ENCODE assay signal across 9 mouse cellular contexts in genomic region chr4:109550338-109551150, GRCm38 (mm10). TPM values are rescaled to one million over a fixed set of nuclear protein-coding genes. Genes with fewer than 3 reads are reported as not detected.
DNase-seq lines count a peak whose midpoint lies in the region; ATAC-seq and TF ChIP-seq lines count a peak whose summit lies in the region.
"Had no signal": no experiment of that assay in that cellular context is flagged by ENCODE, and none has a peak within 500 bp of the region (broad histone marks: within the 10 kb centered on the region; RNA-seq: fewer than 3 reads in every experiment).

No protein-coding gene starts in this region.

- peak overlapping the region; percentile 7; the same call in 1 of the 2 replicates for H3K4me3 ChIP-seq in embryonic facial prominence, embryonic 15.5 days (replicated peaks)
- H3K4me3 ChIP-seq in kidney, embryonic 16.5 days (ENCODE audit: low read length): peak overlapping the region; percentile 5; the same call in 1 of the 2 replicates
- peak overlapping the region; percentile 10; the same call in 1 of the 2 replicates for H3K4me3 ChIP-seq in lung, postnatal 0 days (ENCODE audit: low read depth, low read length)

- peak overlapping the region; percentile 38 for H3K4me2 ChIP-seq in embryonic facial prominence, embryonic 15.5 days (replicated peaks)
- H3K4me2 ChIP-seq in kidney, embryonic 16.5 days (replicated peaks; ENCODE audit: low read depth, low read length): peak overlapping the region; percentile 43
- H3K4me2 ChIP-seq in lung, postnatal 0 days (replicated peaks; ENCODE audit: low read depth, low read length): peak overlapping the region; percentile 48

- H3K4me1 ChIP-seq in embryonic facial prominence, embryonic 15.5 days: no peaks in the 10 kb centered on the region
- H3K4me1 ChIP-seq in kidney, embryonic 16.5 days (ENCODE audit: insufficient read depth, low read length): no peaks in the 10 kb centered on the region
- no peaks in the 10 kb centered on the region for H3K4me1 ChIP-seq in lung, postnatal 0 days (ENCODE audit: insufficient read depth, low read depth, low read length)

- WGBS in embryonic facial prominence, embryonic 15.5 days: 26% methylated on average over 11 of the region's 11 CpGs
- WGBS in kidney, embryonic 16.5 days: 10% methylated on average over 11 of the region's 11 CpGs
- WGBS in lung, postnatal 0 days: 10% methylated on average over 11 of the region's 11 CpGs

- H3K9me3 ChIP-seq in embryonic facial prominence, embryonic 15.5 days (replicated peaks): no peaks in the 10 kb centered on the region
- no peaks in the 10 kb centered on the region for H3K9me3 ChIP-seq in kidney, embryonic 16.5 days (ENCODE audit: low read length)
- H3K9me3 ChIP-seq in lung, postnatal 0 days (ENCODE audit: low read length): no peaks in the 10 kb centered on the region

- H3K27ac ChIP-seq in embryonic facial prominence, embryonic 15.5 days (replicated peaks): peak overlapping the region; percentile 58; the same call in 1 of the 2 replicates
- H3K27ac ChIP-seq in kidney, embryonic 16.5 days (ENCODE audit: low read length): no peak overlapping the region
- H3K27ac ChIP-seq in lung, postnatal 0 days (ENCODE audit: low read length): no peak overlapping the region

- H3K9ac ChIP-seq in embryonic facial prominence, embryonic 15.5 days: no peak overlapping the region
- H3K9ac ChIP-seq in kidney, embryonic 16.5 days (replicated peaks; ENCODE audit: low read length): no peak overlapping the region
- no peak overlapping the region for H3K9ac ChIP-seq in lung, postnatal 0 days (replicated peaks; ENCODE audit: low read depth)

- peak; percentile 3 to 9 for DNase-seq in left cerebral cortex, postnatal 25 days (ENCODE audit: low spot score in 2 of 2)
- DNase-seq in left cerebral cortex, adult 8-10 months (ENCODE audit: low spot score in 2 of 2): no peak
- DNase-seq in lung, postnatal 0 days (ENCODE audit: low spot score): peak; percentile 66
- no peak for DNase-seq in ovary, adult 18-20 months (ENCODE audit: low spot score)
- no peak for DNase-seq in thymus, postnatal 4 days
- no peak for DNase-seq in right cerebral cortex, postnatal 25 days

- intact Hi-C loops in left cerebral cortex, postnatal 25 days (cut with DNase I): no loop called here

- H3K27me3 ChIP-seq in embryonic facial prominence, embryonic 15.5 days: no peaks in the 10 kb centered on the region
- H3K27me3 ChIP-seq in kidney, embryonic 16.5 days (ENCODE audit: insufficient read depth, low read length): no peaks in the 10 kb centered on the region
- no peaks in the 10 kb centered on the region for H3K27me3 ChIP-seq in lung, postnatal 0 days (replicated peaks; ENCODE audit: insufficient read depth, low read length)

- TF ChIP-seq CTCF in lung, postnatal 0 days (IDR thresholded peaks at IDR 0.05): no peak

- TF ChIP-seq EP300 in lung, postnatal 0 days (IDR thresholded peaks at IDR 0.05): no peak

- ATAC-seq in embryonic facial prominence, embryonic 15.5 days (ENCODE audit: insufficient number of reproducible peaks, low FRiP score, low TSS enrichment, low read depth): no peak; the same call in 1 of the 2 replicates
- no peak; the same call in 1 of the 2 replicates for ATAC-seq in kidney, embryonic 16.5 days (ENCODE audit: low FRiP score, low TSS enrichment)
- peak; percentile 57 for ATAC-seq in lung, postnatal 0 days

- H3K36me3 ChIP-seq in embryonic facial prominence, embryonic 15.5 days: no peaks in the 10 kb centered on the region
- no peaks in the 10 kb centered on the region for H3K36me3 ChIP-seq in kidney, embryonic 16.5 days (ENCODE audit: insufficient read depth, low read length)
- no peaks in the 10 kb centered on the region for H3K36me3 ChIP-seq in lung, postnatal 0 days (ENCODE audit: insufficient read depth, low read length)

RNA-seq across cellular contexts. Expression of gene 4930522H14Rik, which starts 19.4 kb away (rescaled TPM):
- not detected for total RNA-seq in left cerebral cortex, postnatal 25 days (2021)
- total RNA-seq in left cerebral cortex, adult 8-10 months (2022): not detected
- polyA plus RNA-seq in embryonic facial prominence, embryonic 15.5 days (2015; fragmentation: Nextera tagmentation; extraction: Ambion mirVana): not detected in 2 replicates
- polyA plus RNA-seq in kidney, embryonic 16.5 days (2015; fragmentation: Nextera tagmentation; extraction: Ambion mirVana): not detected in 2 replicates
- polyA plus RNA-seq in lung, postnatal 0 days (2015; fragmentation: Nextera tagmentation; extraction: Ambion mirVana): not detected in 2 replicates
- polyA plus RNA-seq: spleen, adult 2 months had no signal

Comparison
In these comparisons a context has a peak if more than half of its experiments do, and no peak if none do; other contexts are left out.
1. DNase-seq: peak in left cerebral cortex, postnatal 25 days (2 of 2) and lung, postnatal 0 days (single experiment); none in left cerebral cortex, adult 8-10 months (0 of 2), ovary, adult 18-20 months (single experiment), thymus, postnatal 4 days (single experiment) and right cerebral cortex, postnatal 25 days (single experiment).
2. Peak in every context shown above with its lines, with median percentiles within 50 percentile points of each other: H3K4me2 ChIP-seq and H3K4me3 ChIP-seq.